Mouse (Mus musculus): ENCODE data around the gene Kalrn. TPM values are rescaled to one million over a fixed set of nuclear protein-coding genes. Genes with fewer than 3 reads are reported as not detected.
A peak's percentile ranks its signal among the peaks of the same experiment; 100 is the strongest.

The Kalrn gene
- total RNA-seq, 2 experiments from 2014 or later, result 20.9 to 21.2 TPM

DNA sequence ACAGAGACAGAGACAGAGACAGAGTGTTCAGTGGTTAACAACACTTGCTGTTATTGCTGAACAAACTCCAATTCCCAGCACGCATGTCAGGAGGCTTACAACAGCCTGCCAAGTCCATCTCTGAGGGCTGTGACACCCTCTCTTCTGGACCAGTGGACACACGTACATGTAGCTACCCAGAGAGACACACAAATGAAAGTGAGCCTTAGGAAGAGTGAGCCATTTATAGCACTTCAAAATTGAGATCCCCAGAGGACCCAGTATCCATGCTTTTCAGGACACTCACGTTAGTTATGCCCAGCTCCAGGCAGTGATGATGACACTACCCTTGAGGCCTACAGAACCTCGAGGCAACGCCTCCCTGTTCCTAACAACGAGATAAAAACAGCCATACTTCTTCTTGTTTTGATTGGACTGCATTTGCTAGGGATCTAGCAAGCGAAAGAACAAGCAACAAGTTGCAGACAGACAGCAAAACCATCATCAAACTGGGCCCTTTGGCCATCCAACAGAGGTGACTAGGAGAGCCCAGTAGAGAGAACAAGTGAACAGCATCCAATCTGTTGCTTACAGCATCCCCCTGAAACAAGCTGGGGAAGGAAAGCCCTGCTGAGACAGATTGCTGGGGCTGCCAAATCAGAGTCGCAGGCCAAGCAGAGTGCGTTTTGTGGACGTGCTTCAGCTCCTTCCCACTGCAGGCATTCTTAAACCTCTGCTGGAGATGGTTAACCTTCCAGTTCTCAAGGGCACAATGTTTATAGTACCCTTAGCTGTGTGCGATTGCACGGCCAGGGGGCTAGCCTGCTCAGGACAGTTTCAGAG is 634.8 kb downstream of the Kalrn start:
- peak; percentile 47 to 54 for DNase-seq

GRCm38 (mm10) chr16:33937567-33937966 is 635.8 kb downstream of the Kalrn start:
- DNase-seq, result peak; percentile 90 to 93

GRCm38 (mm10) chr16:33936885-33937284 is 636.4 kb downstream of the Kalrn start:
- no peak for DNase-seq

GRCm38 (mm10) chr16:33935407-33935785 is 637.9 kb downstream of the Kalrn start:
- DNase-seq, result no peak

DNA sequence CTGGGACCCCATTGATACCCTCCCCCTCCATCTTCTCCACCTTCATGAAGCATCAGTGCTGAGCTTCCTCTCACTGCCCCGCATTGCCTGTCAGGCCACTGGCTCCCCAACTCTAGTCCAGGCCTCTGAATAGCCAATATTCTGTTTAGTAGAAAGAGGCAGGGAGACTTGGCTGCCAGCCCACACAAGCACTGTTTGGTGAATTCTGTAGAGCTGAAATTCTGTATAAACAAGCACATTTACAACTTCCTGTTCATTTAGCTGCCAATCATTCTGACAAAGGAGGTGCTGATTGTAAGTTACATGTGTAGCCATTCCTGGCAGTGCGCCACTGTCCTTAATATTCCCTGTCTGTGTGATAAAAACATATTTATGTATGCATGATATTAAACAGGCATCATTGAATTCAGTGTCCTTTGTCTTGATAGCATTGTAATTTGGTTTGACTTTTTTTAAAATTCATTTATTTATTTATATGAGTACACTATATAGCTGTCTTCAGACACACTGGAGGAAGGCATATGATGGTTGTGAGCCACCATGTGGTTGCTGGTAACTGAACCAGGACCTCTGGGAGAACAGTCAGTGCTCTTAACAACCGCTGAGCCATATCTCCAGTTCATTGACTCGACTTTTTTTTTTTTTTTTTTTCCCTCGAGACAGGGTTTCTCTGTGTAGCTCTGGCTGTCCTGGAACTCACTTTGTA is 638.5 kb downstream of the Kalrn start:
- DNase-seq, result peak; percentile 61 to 63

GRCm38 (mm10) chr16:33933411-33933810 is 639.9 kb downstream of the Kalrn start:
- DNase-seq, result no peak

DNA sequence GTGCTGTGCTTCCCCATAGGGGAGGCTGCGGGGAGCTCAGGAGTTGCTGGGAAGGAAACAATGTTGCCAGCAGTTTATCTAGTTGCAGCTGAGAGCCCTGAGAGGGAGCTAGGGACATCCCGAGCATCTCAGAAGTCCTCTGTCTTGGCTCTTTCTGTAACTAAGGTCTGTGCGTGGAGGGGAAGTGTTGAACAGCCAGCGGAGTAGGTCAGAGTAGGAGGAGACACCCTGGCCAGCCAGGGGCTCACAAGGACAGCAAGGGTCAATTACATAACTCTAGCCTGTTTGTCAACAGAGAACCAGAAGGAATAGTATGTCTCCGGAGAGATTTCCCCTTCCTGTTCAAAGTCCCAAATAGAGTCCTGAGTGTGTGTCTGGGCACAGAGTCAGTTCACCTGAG is 641.2 kb downstream of the Kalrn start:
- peak; percentile 60 to 63 for DNase-seq

DNA sequence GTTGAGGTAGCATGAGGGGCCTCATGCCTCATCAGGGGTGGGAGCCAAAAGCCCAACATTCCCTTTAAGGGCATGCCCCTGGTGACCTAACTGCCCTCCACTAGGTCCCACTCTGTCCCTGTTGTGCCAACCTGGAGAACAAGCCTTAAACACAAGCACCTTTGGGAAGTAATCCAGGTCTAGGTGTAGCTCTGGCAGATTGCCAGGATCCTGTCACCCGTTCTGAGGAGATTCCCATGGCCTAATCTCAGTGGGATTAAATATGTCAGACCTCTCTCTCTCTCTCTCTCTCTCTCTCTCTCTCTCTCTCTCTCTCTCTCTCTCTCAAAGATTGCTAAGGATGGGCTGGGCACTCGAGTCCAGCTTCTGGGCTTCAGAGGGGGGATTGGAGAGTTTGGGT is 641.6 kb downstream of the Kalrn start:
- no peak for DNase-seq

GRCm38 (mm10) chr16:33930785-33931184 is 642.5 kb downstream of the Kalrn start:
- peak; percentile 58 to 75 for DNase-seq

DNA sequence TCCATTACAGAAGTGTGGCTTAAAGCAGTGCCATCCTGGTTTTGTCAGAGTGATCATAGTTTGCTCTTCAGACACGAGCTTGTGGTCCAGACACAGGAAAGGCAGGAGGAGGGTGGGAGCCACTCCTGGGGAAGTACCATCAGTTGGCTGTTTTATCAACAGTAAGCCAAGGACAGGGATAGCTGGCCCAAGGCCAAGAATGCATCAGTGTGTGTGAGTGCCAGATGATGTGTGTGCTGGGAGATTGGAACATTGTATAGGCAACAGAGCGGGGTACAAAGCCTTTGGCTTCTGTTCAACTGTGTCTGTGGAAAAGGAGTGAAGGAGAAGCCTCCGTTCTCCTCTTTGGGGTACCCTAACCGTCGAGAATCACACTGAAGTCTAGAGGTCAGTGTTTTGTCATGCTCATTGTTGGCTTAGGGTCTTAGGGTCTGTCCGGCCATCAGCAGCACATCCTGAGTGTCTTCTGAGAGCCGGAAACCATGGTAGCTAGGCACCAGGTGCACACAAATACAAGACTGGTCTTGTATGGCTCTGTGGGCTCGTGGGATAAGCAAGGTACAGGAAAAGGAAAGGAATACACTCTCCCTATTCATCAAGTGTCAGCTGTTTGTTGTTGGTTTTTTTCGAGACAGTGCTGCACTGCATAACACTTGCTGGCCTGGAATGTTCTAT is 644.4 kb downstream of the Kalrn start:
- peak in 1 of 2 experiments; percentile 26 for DNase-seq

DNA sequence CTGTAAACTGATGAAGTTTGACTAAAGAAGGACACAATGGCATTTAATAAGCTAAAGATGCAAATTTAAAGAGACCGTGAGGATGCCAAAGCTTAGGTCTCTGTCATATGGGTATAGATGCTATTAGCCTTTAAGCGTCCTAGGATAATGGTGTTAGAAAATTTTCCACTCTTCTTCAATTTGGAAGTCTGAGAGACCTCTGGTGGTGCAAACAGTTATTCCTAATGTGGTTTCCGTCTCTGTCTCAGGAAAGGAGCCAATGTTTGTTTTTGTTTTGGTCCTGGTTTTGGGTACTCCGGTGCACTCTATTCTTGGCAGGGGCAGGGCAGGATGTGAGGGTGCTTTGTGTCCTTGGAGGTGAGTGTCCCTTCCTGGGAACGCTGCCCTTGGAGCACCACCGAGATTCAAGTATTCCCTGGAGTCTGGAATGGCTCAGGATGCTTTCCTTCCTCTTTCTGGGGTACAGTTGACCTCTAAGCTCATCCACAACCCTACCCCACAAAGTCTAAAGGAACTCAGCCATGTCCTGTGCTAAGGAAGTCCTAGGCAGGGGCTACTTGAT is 646.0 kb downstream of the Kalrn start:
- peak; percentile 54 to 63 for DNase-seq

DNA sequence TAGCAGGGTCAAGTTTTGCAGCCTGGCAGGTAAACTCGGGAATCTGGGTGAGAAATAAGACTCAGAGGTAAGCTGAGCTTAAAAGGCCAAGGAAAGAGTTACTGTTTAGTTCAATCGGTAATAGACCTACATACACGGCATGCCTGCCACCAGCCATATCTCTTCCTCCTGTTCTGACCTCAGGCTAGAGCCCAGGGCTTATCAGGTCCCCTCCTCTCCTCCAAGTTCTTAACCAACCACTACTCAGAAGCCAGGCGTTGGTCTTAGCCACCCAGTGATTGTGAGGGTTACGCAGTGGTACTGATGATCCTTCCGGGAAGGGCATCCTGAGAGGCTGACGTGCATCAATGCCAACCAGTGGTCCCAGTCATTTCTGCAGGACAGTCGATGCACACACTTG is 649.6 kb downstream of the Kalrn start:
- no peak for DNase-seq

DNA sequence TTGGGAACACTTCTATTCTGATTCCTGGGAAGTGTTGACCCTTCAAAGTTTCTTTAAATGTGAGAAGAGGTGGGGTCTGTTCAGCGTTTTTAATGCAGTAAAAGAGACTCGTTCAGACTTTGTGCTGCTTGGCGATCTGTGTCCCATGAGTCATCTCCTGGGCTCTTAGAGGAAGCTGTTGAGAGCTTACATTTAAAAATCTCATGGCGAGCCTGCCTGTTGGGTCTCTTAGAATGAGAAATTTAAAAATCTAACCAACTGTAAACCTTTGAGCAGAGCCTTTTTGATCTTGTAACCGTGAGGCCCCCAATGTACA is 650.4 kb downstream of the Kalrn start:
- DNase-seq, result no peak

DNA sequence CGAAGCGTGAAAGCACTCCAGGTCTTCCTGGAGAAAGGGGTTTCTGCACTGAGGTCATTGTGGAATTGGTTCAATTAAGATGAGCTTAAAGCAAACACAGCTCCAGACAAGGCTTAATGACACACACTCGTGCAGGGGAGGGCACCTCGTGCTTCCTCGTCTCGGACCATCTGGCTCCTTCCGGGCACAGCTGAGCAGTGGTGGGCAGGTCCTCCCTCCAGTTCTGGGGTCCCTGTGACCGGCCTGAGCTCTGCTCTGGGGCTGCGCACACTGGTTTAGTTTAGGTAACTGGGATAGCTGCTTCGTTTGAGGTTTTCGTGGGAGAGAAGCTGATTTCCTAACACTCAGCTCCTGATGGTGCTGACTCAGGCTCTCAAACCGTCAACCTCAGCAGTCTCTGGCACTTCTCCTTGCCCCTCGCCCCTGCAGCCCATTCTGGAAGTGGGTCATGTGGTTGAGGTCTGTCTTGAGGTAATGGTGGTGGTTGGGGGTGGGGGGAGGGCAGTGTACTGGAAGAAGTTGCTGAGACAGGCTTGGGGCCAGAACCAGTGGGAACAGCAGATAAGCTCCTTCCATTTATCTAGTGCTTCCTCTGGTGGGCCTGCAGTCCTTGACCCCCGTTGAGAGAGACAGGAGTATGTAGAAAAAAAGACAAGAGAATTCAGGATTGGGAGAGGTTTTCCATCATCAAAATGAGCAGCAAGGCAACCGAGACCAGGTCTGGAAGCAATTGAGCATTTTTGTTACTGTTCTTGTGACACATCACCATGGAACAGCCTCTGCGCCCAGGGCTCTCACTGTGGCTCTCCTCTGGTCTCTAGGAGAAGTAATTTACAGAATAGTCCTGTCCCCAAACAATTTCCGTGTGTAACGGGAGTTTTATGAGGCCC is 651.0 kb downstream of the Kalrn start:
- DNase-seq, result peak in 1 of 2 experiments; percentile 63

DNA sequence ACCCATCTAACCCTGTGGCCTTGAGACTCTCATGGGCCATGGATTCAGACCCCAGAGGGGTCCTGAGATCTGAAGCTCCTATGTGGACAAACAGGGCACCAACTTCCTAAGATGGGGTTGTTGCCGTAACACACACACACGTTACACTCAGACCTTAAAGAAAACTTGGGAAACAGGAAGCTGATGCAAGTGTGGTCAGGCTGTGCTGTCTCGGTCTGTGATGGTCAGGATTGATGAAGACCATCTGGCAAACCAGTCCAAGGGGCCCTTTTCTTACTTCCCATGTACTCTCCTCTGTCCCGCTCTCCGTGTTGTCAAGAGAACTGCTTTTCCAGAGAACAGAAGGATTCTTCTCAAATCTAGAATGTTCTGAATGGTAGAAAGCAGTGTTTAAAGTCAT is 651.8 kb downstream of the Kalrn start:
- no peak for DNase-seq

Other genes with a start within 250 kb of the Kalrn start
- gene Ropn1, start 76.4 kb upstream of the Kalrn start, total RNA-seq (2021), result not detected
- gene Ccdc14, start 117.1 kb upstream of the Kalrn start, total RNA-seq (2021), result 1 to 10 TPM; 2.3 to 2.6 TPM
- gene Mylk, start 171.7 kb upstream of the Kalrn start, total RNA-seq (2021), result 10 to 100 TPM; 34.0 to 36.3 TPM